Mouse (Mus musculus) leukemia stem cell, adult 10-12 weeks (primary cell): Measurements from ENCODE around the gene Rdh1. TPM values are rescaled to one million over a fixed set of nuclear protein-coding genes. Genes with fewer than 3 reads are reported as not detected.

Source experiments
- polyA plus RNA-seq: library from polyadenylated mRNA; stranded (reverse); fragments of >175 nt; gene quantifications from 2 replicates; pipeline ENCODE4 v1.2.3, GENCODE M21; 2012; ENCODE audit warnings: low replicate concordance

Rdh1 gene
- 0.07 TPM in 1 of 2 replicates, not detected in the other for polyA plus RNA-seq

GRCm38 (mm10) chr10:127759181-127760110, at the start of gene Rdh1, which contains the start of gene Rdh16f1:
Gene Rdh1, plus strand, starts transcription at chr10:127759721.
Gene Rdh16f1, plus strand, starts transcription at chr10:127759787.

GRCm38 (mm10) chr10:127724178-127724577, 35.3 kb upstream of the Rdh1 start, which contains the start of gene Tac2:
Gene Tac2, plus strand, starts transcription at chr10:127724478.

DNA sequence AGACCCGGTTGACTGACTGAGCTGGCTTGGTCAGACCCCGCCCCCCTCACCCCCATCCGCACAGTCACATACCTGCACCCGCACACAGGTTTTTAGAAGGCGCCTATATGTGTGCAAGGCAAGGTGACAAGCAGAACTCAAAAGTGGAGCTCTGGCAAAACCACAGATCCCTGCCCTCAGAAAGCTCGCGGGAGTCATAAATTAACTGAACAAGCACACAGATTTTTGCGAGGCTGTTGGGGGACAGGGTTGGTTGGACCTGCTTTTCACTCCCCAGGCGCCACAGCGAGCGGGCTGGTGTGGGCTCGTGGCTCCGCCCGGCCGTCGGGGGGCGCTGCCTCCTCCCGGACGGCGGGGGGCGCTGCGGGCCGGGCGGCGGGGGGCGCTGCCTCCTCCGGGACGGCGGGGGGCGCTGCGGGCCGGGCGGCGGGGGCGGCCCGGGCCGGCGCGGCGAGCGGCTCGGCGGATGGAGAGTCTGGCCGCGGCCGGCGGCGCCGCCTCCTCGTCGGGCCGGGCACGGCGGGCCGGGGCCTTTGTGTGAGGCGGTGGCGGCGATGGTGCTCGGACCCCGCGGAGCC, 20.3 kb upstream of the Rdh1 start, which contains the start of gene Zbtb39:
Gene Zbtb39 (plus strand): TSS at position 456 of the 578 bp plus-strand sequence.

GRCm38 (mm10) chr10:127751548-127751947, 8.0 kb upstream of the Rdh1 start, which contains the start of gene Gpr182:
Gene Gpr182, minus strand, starts transcription at chr10:127751732.

DNA sequence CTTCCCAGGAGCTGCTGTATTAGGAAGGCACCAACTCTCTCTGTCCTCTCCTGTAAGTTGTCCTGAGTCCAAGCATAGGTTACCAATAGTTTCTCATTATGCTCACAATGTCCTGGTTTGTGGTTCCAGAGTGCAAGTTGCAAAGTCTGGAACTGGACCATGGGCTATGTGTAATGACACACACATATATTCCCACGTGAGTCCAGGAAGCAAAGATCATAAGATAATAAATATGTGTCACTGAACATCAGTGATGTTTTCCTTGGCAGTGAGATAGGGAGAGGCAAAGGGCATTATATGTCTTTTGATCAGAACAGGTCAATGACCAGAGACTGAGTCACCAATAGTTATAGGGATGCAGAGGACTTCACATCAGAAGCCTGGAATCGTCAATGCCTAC, 16.5 kb downstream of the Rdh1 start, which contains the start of gene Rdh9:
Gene Rdh9 (plus strand): TSS at position 376 of the 400 bp plus-strand sequence.

DNA sequence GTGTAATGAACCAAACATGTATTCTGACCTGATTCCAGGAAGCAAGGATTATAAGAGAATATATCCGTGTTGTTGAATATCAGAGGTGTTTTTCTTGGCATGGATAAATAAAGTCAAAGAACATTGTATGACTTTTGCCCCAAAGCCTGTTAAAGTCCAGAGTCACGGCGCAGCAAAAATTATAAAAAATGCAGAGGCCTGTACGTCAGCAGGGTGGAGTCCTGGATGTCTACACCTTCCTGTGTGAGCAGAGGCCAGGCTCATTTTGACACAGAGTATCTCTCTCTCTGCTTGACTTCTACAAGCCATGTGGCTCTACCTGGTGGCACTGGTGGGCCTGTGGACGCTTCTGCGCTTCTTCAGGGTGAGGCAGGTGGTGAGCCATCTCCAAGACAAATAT, 41.4 kb downstream of the Rdh1 start, which contains the start of gene Rdh16:
Gene Rdh16 (plus strand): TSS at position 262 of the 400 bp plus-strand sequence.

Other genes starting within 250 kb of the Rdh1 start
- 3.2 and 4.0 TPM in 2 replicates for gene Ndufa4l2, start 244.8 kb upstream of the Rdh1 start, polyA plus RNA-seq
- 339 and 390 TPM in 2 replicates for gene Shmt2, start 237.3 kb upstream of the Rdh1 start, polyA plus RNA-seq
- gene Nxph4, start 225.2 kb upstream of the Rdh1 start, polyA plus RNA-seq = not detected in 2 replicates
- 73.7 and 96.9 TPM in 2 replicates for gene Lrp1, start 138.6 kb upstream of the Rdh1 start, polyA plus RNA-seq
- gene Stat6, start 116.7 kb upstream of the Rdh1 start, polyA plus RNA-seq = 9.7 and 120 TPM in 2 replicates
- gene Nemp1, start 92.8 kb upstream of the Rdh1 start, polyA plus RNA-seq = 3.4 and 6.8 TPM in 2 replicates
- 56.8 and 64.3 TPM in 2 replicates for gene Nab2, start 91.2 kb upstream of the Rdh1 start, polyA plus RNA-seq
- 0.12 and 0.22 TPM in 2 replicates for gene Myo1a, start 54.6 kb upstream of the Rdh1 start, polyA plus RNA-seq
- gene Tac2, start 35.2 kb upstream of the Rdh1 start, polyA plus RNA-seq = 0.77 and 2.2 TPM in 2 replicates
- 1.2 and 2.7 TPM in 2 replicates for gene Zbtb39, start 20.2 kb upstream of the Rdh1 start, polyA plus RNA-seq
- 0.93 and 12.9 TPM in 2 replicates for gene Gpr182, start 8.0 kb upstream of the Rdh1 start, polyA plus RNA-seq
- gene Rdh16f1, start 66 bp downstream of the Rdh1 start, polyA plus RNA-seq = not detected in 2 replicates
- gene Rdh9, start 16.7 kb downstream of the Rdh1 start, polyA plus RNA-seq = not detected in 2 replicates
- gene Rdh16, start 41.4 kb downstream of the Rdh1 start, polyA plus RNA-seq = 0.14 TPM in 1 of 2 replicates, not detected in the other
- gene Rdh19, start 90.2 kb downstream of the Rdh1 start, polyA plus RNA-seq = not detected in 2 replicates
- not detected in 2 replicates for gene Rdh16f2, start 106.8 kb downstream of the Rdh1 start, polyA plus RNA-seq
- gene Rdh7, start 129.1 kb downstream of the Rdh1 start, polyA plus RNA-seq = not detected in 2 replicates
- 0.21 TPM in 1 of 2 replicates, not detected in the other for gene Sdr9c7, start 138.8 kb downstream of the Rdh1 start, polyA plus RNA-seq
- not detected in 2 replicates for gene Hsd17b6, start 247.9 kb downstream of the Rdh1 start, polyA plus RNA-seq